Mouse (Mus musculus) heart, embryonic 10.5 days (tissue): ENCODE data around the gene Nhlh1. TPM values are rescaled to one million over a fixed set of nuclear protein-coding genes. Genes with fewer than 3 reads are reported as not detected.

Experiments used
- DNase-seq: peaks from one replicate; pipeline ENCODE4 v3.0.0-alpha.2; 2017; ENCODE audit warnings: low spot score
- H3K27ac ChIP-seq: fragments of 300-500 bp; sonication (generic); 2 replicates; pipeline ENCODE4 v1.5.1; 2016; ENCODE audit warnings: mild to moderate bottlenecking
- H3K27me3 ChIP-seq: fragments of 300-500 bp; sonication (generic); 2 replicates; pipeline ENCODE4 v1.6.1; 2016; ENCODE audit warnings: mild to moderate bottlenecking; ENCODE audit not compliant: poor library complexity, insufficient read depth, severe bottlenecking
- H3K36me3 ChIP-seq: fragments of 300-500 bp; sonication (generic); 2 replicates; pipeline ENCODE4 v1.6.1; 2016; ENCODE audit warnings: mild to moderate bottlenecking, moderate library complexity
- H3K4me1 ChIP-seq: fragments of 300-500 bp; sonication (generic); 2 replicates; pipeline ENCODE4 v1.6.1; 2016; ENCODE audit warnings: mild to moderate bottlenecking
- H3K4me3 ChIP-seq: fragments of 300-500 bp; sonication (generic); 2 replicates; pipeline ENCODE4 v1.5.1; 2016; ENCODE audit warnings: mild to moderate bottlenecking, moderate library complexity
- H3K9me3 ChIP-seq: fragments of 300-500 bp; sonication (generic); 2 replicates; pipeline ENCODE4 v1.6.1; 2016; ENCODE audit warnings: mild to moderate bottlenecking, moderate library complexity
- WGBS: fragments of 180-500 bp; shearing (Covaris S2); methylation state at CpG from one replicate; pipeline ENCODE4 v1.1.7; 2016; 5-methylcytosine and 5-hydroxymethylcytosine counted together
- polyA plus RNA-seq: library from polyadenylated mRNA; unstranded; fragments of >200 nt; fragmentation: Nextera tagmentation; extraction: Ambion mirVana; gene quantifications from 2 replicates; pipeline ENCODE4 v1.2.1, GENCODE M21; 2016

Gene Nhlh1
- polyA plus RNA-seq, 1 experiment from 2014 or later = 0.09 TPM

DNA sequence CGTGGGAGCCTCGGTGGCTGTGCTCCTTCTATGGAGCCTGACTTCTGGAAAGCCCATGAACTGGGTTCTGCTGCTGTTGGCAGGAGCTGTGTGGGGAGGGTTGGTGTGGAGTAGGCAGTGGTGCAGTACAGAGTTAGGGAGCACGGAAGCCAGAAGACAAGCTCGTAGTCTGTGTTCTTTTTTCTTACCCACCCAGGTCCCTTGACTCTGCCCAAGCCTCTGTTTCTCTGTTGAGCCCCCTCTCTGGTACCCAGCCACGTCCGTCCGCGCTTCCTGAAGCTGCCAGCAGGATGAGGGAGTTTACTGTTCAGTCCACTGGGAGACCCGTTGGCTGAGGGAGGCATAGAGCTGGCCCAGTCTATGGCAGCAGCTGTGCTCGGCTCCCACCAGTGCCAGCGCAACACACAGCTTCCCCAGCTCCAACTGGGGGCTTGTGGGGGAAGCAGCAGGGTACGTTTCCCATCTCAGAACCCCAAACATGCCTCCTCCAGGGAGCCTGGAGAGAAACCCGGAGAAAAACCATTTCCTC, 7.3 kb upstream of the Nhlh1 start:
- H3K4me3 ChIP-seq = no peak overlapping the region
- peaks cover 59% of the 10 kb centered on the region for H3K36me3 ChIP-seq
- WGBS = 72% methylated on average over 13 of the region's 13 CpGs
- H3K27ac ChIP-seq = no peak overlapping the region
- H3K9me3 ChIP-seq = no peaks in the 10 kb centered on the region
- no peak for DNase-seq
- H3K4me1 ChIP-seq = peaks cover 23% of the 10 kb centered on the region
- H3K27me3 ChIP-seq = peaks cover 9% of the 10 kb centered on the region

DNA sequence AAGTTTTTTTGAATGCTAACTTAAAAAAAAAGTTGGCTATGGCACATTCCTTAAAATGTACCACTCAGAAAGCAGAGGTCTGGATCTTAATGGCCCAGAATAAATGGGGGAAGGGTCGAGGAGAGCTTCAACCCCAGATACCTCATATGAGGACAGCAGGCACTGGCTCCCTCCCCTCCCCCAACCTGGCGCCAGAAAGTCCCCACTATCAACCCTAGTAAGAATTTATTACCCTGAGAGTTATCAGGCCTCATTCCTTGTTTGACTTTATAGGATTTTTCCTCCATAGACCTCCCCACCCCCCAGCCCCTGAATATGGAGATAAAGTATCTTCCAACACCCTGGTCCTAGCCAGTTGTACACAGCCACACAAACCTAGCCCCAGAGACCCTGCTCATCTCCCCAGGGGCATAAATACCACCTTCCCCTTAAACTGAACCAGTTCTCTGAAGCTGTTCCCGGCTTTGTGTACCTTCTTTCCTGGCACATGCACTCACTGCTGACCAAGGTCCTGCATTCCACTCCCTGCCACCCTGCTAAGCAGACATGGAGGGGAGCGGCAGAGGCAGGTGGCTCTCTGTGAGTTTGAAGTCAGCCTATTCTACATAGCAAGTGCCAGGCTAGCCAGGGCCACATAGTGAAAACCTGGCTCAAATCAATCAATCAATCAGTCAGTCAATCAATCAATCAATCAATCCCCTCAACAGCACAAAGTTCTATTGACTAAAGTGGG, 6.1 kb upstream of the Nhlh1 start:
- H3K36me3 ChIP-seq = peaks cover 47% of the 10 kb centered on the region
- peaks cover 19% of the 10 kb centered on the region for H3K27me3 ChIP-seq
- no peak overlapping the region for H3K27ac ChIP-seq
- no peak for DNase-seq
- no peak overlapping the region for H3K4me3 ChIP-seq
- peaks cover 23% of the 10 kb centered on the region for H3K4me1 ChIP-seq
- 40% methylated on average over 4 of the region's 4 CpGs for WGBS
- no peaks in the 10 kb centered on the region for H3K9me3 ChIP-seq

DNA sequence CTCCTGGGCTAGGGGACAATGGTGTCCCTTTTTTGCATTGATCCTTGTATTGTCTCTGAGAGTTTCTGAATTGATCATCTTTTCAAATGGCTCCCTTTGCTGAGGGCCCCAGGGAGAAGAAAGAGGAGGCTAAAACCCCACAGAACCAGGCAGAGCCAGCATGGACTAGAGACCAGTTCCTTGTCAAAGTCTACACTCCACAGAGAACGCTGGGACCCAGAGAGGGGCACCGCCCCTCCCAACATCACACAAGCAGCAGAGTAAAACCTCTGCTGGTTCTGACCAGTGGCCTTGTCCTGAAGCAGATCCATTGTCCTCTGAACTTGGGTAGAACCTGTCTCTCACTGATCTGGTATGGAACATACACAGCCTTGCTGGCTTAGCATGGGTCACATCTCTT, 4.7 kb upstream of the Nhlh1 start:
- DNase-seq = no peak
- H3K27me3 ChIP-seq = peaks cover 29% of the 10 kb centered on the region
- peaks cover 31% of the 10 kb centered on the region for H3K4me1 ChIP-seq
- no peak overlapping the region for H3K27ac ChIP-seq
- H3K36me3 ChIP-seq = peaks cover 33% of the 10 kb centered on the region
- H3K4me3 ChIP-seq = no peak overlapping the region
- no peaks in the 10 kb centered on the region for H3K9me3 ChIP-seq
- 76% methylated on average over 2 of the region's 2 CpGs for WGBS

DNA sequence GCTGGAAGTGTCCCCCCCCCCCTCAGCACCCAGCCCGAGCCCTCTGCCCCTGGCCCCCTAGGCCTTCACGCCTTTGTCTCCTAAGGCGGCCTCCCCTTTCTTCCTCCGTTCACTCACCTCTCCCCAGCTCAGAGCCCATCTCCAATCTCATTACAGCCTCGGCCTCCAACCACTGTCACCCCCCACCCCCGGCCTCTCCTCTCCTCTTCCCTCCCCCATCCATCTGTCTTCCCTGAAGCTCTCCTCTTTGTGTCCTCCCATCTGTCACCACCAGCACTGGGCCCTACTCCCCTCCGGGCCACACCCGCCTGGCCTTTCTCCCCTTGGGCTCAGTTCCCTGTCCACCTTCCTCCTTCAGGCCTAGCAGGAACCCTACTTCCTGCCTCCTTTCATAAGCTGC, 3.8 kb upstream of the Nhlh1 start:
- H3K27me3 ChIP-seq = peaks cover 38% of the 10 kb centered on the region
- no peak overlapping the region for H3K4me3 ChIP-seq
- WGBS = 22% methylated on average over 8 of the region's 8 CpGs
- H3K36me3 ChIP-seq = peaks cover 24% of the 10 kb centered on the region
- peaks cover 31% of the 10 kb centered on the region for H3K4me1 ChIP-seq
- DNase-seq = no peak
- H3K9me3 ChIP-seq = no peaks in the 10 kb centered on the region
- H3K27ac ChIP-seq = peak overlapping the region; percentile 52; the same call in 1 of the 2 replicates

DNA sequence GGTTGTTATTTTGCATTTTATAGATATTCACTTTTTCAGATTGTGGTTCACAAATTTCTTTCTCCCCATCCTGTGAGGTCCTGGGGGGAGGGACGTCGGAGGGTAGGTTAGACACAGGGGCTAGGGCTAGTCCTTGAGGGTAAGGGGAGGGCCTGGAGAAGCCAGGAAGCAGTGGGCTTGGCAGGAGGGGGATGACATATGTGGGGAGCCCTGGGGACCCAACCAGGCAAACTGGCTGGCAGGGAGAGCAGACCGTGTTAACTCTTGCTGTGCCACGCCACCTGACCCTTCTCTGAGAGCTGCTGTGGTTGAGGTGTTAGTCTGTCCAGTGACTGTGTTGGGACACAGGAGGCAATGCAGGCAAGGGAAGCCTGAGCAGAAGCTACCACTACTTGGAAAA, 3.3 kb upstream of the Nhlh1 start:
- no peak overlapping the region for H3K27ac ChIP-seq
- WGBS = 48% methylated on average over 4 of the region's 4 CpGs

DNA sequence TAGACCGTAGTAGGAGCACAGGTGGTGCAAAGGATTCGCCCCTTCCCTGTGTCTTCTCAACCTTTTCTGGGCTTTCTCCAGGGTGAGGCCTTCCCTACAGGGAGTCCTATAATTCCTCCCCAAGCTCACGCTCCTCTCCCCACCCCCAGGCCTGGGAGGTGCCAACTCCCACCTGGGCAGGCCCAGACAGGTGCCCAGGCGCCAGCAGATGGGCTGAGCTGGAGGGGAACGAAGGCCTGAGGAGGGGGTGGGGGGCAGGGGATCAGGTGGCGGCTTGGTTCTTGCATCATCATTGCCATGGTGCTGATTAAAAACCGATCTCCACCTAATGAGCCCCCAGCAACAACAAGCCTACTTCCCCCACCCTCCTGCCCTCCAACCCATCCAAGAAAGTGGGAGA, 1.5 kb upstream of the Nhlh1 start:
- no peak for DNase-seq
- peaks cover 36% of the 10 kb centered on the region for H3K4me1 ChIP-seq
- H3K27ac ChIP-seq = no peak overlapping the region
- peaks cover 2% of the 10 kb centered on the region; the same call in 1 of the 2 replicates for H3K36me3 ChIP-seq
- no peaks in the 10 kb centered on the region for H3K9me3 ChIP-seq
- no peak overlapping the region for H3K4me3 ChIP-seq
- H3K27me3 ChIP-seq = peaks cover 62% of the 10 kb centered on the region
- 69% methylated on average over 7 of the region's 7 CpGs for WGBS

More for the DNA sequence above, 3.3 kb upstream of the Nhlh1 start:
- Histone ChIP-seq H3K4me3 (no peak overlapping the region), H3K27me3 (peaks cover 44% of the 10 kb centered on the region), H3K4me1 (peaks cover 31% of the 10 kb centered on the region), H3K9me3 (no peaks in the 10 kb centered on the region), H3K36me3 (peaks cover 20% of the 10 kb centered on the region)
- DNase-seq = no peak

DNA sequence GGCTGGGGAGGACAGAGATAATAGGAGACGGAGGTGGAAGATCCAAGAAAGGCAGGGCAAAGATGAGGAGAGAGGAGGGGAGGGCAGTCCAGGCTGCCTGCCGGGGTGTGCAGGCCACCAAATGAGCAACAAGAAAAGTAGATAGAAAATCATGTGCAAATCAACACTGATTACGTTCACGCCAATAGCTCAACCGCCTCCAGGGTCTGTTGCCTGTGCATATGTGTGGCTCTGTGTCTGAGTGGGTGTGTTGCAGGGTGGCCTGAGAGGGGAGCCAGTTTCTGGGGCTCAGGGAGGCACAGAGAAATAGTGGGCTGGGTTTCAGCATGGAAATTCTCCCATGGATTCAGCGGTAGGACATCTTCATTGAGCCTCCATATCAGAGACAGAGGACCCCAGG, 948 bp upstream of the Nhlh1 start:
- DNase-seq = no peak
- Histone ChIP-seq H3K4me3 (no peak overlapping the region), H3K9me3 (no peaks in the 10 kb centered on the region), H3K27ac (0 out of 2 replicates have a peak overlapping the region, but pooled peaks have one; percentile 1), H3K4me1 (peaks cover 36% of the 10 kb centered on the region), H3K36me3 (no peaks in the 10 kb centered on the region), H3K27me3 (peaks cover 67% of the 10 kb centered on the region)
- WGBS = 64% methylated on average over 6 of the region's 6 CpGs

DNA sequence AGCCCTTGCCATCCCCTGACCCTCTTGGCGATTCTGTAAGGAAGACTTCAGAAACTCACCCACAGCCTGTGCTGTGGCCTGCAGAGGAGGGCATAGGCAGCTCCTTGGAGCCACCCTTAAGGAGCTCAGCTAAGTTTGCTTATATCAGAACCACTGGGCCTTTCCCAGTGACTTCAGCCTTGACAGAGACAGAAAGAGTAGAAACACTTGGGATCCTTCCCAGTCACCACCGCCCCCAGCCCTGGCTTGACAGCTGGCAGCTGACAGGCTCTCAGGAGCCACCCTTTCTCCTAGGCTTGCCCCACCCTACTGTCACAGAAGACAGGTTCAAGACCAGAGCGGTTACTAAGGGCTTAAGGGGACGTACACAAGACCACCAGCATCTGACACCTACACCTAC, 1.1 kb downstream of the Nhlh1 start:
- Histone ChIP-seq H3K4me1 (peaks cover 37% of the 10 kb centered on the region), H3K4me3 (no peak overlapping the region), H3K36me3 (no peaks in the 10 kb centered on the region), H3K9me3 (no peaks in the 10 kb centered on the region), H3K27ac (no peak overlapping the region), H3K27me3 (peaks cover 85% of the 10 kb centered on the region)
- WGBS = 53% methylated on average over 4 of the region's 4 CpGs
- DNase-seq = no peak

DNA sequence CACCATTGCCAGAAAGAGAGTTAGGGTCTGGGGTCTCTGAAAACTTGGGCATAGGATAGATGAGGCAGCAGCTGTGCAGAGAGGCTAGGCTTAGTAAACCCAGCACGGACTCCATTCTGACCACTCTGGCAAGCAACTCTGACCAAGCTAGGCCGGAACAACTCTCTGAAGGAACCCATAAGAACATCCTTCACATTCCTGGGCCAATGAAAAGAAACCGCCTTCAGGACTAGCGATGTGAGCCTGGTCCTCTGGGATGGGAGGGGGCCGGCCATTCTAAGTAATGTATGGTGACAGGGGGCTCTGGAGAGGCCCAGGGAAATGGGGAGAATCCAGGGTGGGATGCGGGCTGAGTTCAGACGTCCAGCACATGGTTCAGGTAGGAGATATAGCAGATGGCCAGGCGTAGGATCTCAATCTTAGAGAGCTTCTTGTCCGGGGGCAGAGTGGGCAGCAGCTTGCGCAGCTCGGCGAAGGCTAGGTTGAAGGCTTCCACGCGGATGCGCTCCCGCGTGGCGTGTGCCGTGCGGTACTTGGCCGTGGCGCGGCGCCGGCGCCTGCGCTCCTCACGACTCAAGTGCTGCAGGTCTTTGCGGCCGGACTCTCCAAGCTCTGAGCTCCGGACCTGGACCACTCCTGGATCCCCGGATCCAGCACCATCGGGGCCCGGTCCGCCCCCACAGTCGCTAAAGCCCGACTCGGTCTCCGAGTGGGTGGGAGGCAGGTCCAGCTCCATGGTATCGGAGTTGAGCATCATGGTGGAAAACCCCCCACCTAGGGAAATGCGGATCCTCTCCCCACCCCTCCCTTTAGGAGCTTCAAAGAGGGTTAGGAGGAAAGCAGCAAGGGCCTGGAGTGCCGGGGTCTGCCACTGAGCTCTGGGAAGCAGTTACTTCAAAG, 3.6 kb downstream of the Nhlh1 start:
- DNase-seq = no peak
- H3K9me3 ChIP-seq = no peaks in the 10 kb centered on the region
- no peaks in the 10 kb centered on the region for H3K36me3 ChIP-seq
- 1% methylated on average over 42 of the region's 42 CpGs for WGBS
- peaks cover 86% of the 10 kb centered on the region for H3K27me3 ChIP-seq
- peak overlapping the region; percentile 42; the same call in 1 of the 2 replicates for H3K27ac ChIP-seq
- peaks cover 35% of the 10 kb centered on the region for H3K4me1 ChIP-seq
- peak overlapping the region; percentile 59 for H3K4me3 ChIP-seq

DNA sequence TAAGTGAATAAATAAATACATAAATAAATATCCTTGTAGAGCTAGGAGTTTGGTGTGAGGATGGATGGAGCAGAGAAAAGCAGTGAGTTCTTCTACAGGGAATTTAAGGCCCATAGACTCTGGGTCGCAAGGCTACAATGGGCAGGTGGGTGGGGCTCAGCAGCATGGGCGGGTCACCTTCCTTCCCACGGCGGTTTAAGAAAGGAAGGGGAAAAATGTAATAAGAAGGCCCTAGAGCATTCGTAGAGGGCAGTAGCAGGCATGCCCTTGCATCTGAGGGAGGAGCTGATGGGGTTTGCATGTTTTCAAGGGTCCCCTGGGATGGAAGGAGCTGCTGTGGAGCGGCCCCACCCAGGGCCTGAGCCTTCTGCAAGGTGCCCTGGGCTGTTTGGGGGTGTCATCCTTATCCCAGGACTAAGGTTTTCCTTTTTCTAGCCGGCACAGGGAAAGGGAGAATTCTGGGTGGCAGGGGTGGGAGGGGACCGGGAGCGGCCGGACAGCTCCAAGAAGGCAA, 4.5 kb downstream of the Nhlh1 start:
- Histone ChIP-seq H3K36me3 (no peaks in the 10 kb centered on the region), H3K4me3 (peak overlapping the region; percentile 59), H3K27me3 (peaks cover 87% of the 10 kb centered on the region), H3K27ac (no peak overlapping the region), H3K9me3 (no peaks in the 10 kb centered on the region), H3K4me1 (peaks cover 34% of the 10 kb centered on the region)
- 7% methylated on average over 10 of the region's 10 CpGs for WGBS
- DNase-seq = no peak

DNA sequence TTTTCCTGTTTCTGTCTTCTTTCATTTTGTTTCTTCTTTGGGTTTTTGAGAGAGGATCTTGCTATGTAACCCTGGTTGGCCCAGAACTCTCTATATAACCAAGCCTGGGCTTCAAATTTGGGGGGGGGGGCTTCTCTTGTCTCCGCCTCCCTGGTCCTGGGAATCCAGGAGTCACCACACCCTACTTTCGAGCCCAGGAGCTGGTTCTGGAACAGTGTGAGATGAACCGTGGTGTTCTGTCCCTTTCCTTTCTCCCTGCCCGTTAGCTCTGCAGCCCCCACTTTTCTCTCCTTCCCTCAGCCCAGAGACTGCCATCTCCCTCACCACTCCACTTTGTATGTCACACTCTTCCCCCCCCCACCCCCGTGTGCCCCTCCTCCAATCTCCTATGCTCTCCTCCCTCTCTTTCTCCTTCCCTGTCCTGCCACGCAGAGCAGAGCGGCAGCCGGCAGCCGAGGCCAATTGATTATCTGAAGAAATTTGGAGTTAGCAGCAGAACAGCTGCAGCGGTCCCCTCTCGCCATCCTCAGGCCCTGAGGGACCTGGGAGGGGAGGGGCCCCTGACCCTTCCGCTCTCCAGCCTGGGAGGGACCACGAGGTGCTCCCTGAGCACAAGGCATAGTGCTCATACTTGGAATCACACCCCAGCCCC, 8.1 kb downstream of the Nhlh1 start:
- Histone ChIP-seq H3K27me3 (peaks cover 66% of the 10 kb centered on the region), H3K9me3 (no peaks in the 10 kb centered on the region), H3K36me3 (no peaks in the 10 kb centered on the region), H3K4me3 (no peak overlapping the region), H3K4me1 (peaks cover 29% of the 10 kb centered on the region), H3K27ac (no peak overlapping the region)
- WGBS = 26% methylated on average over 13 of the region's 13 CpGs
- DNase-seq = no peak

DNA sequence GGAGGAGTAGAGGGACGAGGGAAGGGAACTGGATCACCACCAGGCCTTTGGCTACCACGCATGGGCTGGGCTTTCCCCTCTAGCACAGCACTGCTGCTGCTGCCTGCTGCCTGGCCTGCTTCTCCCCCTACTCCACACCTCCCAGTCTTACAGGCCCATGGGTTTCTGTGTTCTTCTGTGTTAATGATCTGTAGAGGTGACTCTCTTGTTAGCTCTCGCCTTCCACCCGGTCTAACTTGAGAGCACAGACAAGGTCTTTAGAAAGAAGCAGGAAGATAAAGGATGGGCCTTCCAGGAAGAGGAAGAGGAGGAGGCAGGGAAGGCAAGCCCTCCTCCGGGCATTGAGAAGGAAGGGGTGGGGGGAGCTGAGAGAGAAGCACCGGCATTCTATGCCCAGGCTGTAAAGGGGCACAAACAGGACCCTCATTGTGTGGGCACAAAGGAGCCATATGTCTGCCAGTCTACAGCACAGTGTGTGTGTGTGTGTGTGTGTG, 9.1 kb downstream of the Nhlh1 start:
- H3K27ac ChIP-seq = peak overlapping the region; percentile 56; the same call in 1 of the 2 replicates

More for the DNA sequence above, 9.1 kb downstream of the Nhlh1 start:
- WGBS = 35% methylated on average over 6 of the region's 6 CpGs
- Histone ChIP-seq H3K9me3 (no peaks in the 10 kb centered on the region), H3K36me3 (no peaks in the 10 kb centered on the region), H3K27me3 (peaks cover 56% of the 10 kb centered on the region), H3K4me3 (peak overlapping the region; percentile 37), H3K4me1 (peaks cover 25% of the 10 kb centered on the region)
- no peak for DNase-seq
